Mouse (Mus musculus) olfactory bulb, adult 2 months (tissue): ENCODE measurements around the gene Shroom4. TPM values are rescaled to one million over a fixed set of nuclear protein-coding genes. Genes with fewer than 3 reads are reported as not detected.

Experiments
- H3K27ac ChIP-seq: fragments of 200-500 bp; 2 replicates; pipeline ENCODE4 v1.5.1; 2012; ENCODE audit warnings: low read depth, low read length; ENCODE audit not compliant: insufficient read depth
- H3K4me1 ChIP-seq: fragments of 200-500 bp; 2 replicates; pipeline ENCODE4 v1.6.1; 2012; ENCODE audit warnings: low read length; ENCODE audit not compliant: control insufficient read depth, insufficient read depth
- H3K4me3 ChIP-seq: fragments of 200-500 bp; 2 replicates; pipeline ENCODE4 v1.5.1; 2012; ENCODE audit warnings: mild to moderate bottlenecking, low read depth, low read length, moderate library complexity; ENCODE audit not compliant: insufficient read depth
- CTCF ChIP-seq: fragments of 200-500 bp; IDR thresholded peaks from 2 replicates; pipeline ENCODE4 v1.5.1; 2012; ENCODE audit warnings: low read depth, mild to moderate bottlenecking, low read length, moderate library complexity; ENCODE audit not compliant: insufficient read depth
- POLR2A ChIP-seq: fragments of 200-500 bp; IDR thresholded peaks from 2 replicates; pipeline ENCODE4 v1.6.1; 2012; ENCODE audit warnings: mild to moderate bottlenecking, low read depth, low read length, moderate library complexity; ENCODE audit not compliant: insufficient read depth
- WGBS: fragments of 180-500 bp; shearing (Covaris S2); methylation state at CpG from one replicate; pipeline ENCODE4 v1.1.7; 2018; 5-methylcytosine and 5-hydroxymethylcytosine counted together
- polyA plus RNA-seq: library from polyadenylated mRNA; stranded (reverse); fragments of >200 nt; gene quantifications from 2 replicates; pipeline ENCODE4 v1.2.4, GENCODE M21; 2012; ENCODE audit warnings: low replicate concordance; ENCODE audit not compliant: missing spikeins, insufficient read depth, insufficient read length

The Shroom4 gene
- polyA plus RNA-seq: not detected in 2 replicates

DNA sequence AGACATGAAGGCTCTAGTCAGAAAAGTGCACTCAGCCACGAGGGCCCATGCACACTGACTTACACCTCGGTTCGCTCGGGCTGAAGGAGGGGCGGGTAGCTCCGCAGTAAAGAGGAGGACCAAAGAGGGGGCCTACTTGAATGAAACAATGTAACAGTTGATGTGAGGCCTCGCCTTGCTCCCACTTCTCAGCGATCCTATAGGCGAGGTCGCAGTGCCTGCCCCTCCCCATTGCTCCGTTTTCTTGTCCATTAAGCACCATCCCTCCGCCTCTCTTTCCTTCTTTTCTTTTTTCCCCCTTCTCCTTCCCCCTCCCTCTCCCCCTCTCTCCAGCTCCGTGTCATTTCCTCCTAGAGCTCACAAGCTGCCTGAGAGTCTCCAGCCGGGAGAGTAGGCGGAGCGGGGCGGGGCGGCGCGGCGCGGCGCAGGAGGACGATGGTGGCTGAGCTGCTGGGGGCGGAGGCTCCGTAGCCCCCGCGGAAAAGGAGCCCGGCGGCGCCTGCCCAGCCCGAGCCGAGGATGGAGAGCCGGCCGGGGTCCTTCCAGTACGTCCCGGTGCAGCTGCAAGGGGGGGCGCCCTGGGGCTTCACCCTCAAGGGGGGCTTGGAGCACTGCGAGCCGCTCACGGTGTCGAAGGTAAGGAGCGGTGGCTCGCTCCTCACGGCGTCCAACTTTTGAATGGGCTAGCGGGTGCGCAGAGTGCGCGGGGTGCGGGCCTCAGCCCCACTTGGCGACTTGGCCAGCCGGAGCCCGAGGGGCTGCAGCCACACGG is at the start of gene Shroom4:
TSS of gene Shroom4 (plus strand) at position 229 of the 772 bp plus-strand sequence.
- H3K4me1 ChIP-seq: 0 out of 2 replicates have a peak, but pooled peaks cover 2% of the 10 kb centered on the region
- WGBS: 14% methylated on average over 50 of the region's 55 CpGs
- H3K27ac ChIP-seq: no peak within 1 kb of the TSS; the same call in 1 of the 2 replicates
- peak within 1 kb of the TSS; percentile 53 for H3K4me3 ChIP-seq
- TF ChIP-seq POLR2A: no peak
- TF ChIP-seq CTCF: no peak

DNA sequence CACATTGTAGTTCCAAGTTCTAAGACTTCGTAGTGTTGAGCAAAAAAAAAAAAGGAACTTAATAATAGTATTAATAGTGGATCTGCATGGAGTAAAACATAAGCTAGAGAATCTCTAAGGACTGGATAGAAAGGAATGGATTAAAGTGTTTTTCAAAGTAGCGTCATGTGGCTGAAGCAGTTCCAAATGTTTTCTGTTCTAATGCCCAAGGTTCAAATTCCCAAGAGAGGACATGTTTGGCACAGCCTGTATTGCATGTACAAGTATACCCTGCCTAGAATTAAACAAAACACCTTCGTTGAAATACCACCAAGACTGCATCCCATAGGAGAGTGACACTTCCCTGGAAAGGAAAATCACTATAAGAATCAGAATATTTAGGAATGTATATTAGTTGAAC is 42.8 kb upstream of the Shroom4 start:
- H3K4me3 ChIP-seq: no peak overlapping the region
- 78% methylated on average over 3 of the region's 3 CpGs for WGBS

DNA sequence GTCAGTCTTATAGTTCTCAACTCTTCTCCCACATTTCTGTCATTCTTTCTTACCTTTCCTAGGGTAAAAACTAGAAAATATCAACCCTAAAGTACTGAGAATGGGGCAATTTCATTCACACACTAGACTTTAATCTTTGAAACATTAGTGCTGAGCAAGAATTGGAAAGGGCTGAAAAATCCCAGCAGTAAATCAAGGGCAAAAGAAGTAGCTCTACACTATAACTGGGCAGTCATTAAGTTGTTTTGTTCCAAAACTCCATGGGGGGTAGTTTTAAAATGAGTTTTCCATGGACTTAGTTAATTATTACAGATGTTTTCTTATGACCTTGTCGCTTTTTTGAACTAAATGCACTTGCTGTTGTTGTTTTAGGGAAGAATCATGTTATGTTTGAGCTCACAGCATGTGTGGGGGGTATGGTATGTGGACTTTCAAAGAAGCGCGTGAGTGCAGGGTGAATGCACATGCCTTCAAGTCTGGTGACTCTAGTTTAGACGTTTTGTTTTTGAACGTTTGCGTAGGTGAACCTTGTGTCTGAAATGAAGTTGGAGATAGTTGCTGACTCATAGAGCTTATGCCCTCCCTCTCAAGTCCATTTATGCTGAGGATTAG is 42.0 kb upstream of the Shroom4 start:
- TF ChIP-seq POLR2A (no peak), CTCF (no peak)
- Histone ChIP-seq H3K27ac (no peak overlapping the region), H3K4me3 (no peak overlapping the region), H3K4me1 (no peaks in the 10 kb centered on the region)
- 53% methylated on average over 6 of the region's 6 CpGs for WGBS

More for the DNA sequence above, 42.8 kb upstream of the Shroom4 start:
- H3K4me1 ChIP-seq: no peaks in the 10 kb centered on the region
- H3K27ac ChIP-seq: no peak overlapping the region
- no peak for TF ChIP-seq POLR2A
- TF ChIP-seq CTCF: no peak

DNA sequence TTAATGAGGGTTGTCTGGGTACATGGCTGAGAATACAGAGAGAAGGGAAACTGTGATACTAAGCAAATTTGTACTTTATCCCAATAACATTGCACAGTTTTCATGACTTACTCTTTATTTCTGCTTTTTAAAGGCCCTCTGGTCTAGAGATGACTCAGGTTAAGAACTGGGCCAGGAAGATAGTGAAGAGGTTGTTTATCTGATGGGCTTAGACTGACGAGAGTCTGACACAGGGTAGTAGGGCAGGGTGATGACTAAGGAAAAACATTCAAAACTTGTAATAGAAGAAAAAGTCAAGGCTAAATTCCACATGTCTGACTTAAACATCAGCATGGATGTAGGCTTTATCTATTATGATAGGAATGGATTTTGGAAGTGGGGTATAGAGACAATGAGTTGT is 30.8 kb upstream of the Shroom4 start:
- 91% methylated on average over 1 of the region's 1 CpGs for WGBS
- Histone ChIP-seq H3K27ac (no peak overlapping the region), H3K4me3 (no peak overlapping the region), H3K4me1 (no peaks in the 10 kb centered on the region)
- TF ChIP-seq CTCF (no peak), POLR2A (no peak)

DNA sequence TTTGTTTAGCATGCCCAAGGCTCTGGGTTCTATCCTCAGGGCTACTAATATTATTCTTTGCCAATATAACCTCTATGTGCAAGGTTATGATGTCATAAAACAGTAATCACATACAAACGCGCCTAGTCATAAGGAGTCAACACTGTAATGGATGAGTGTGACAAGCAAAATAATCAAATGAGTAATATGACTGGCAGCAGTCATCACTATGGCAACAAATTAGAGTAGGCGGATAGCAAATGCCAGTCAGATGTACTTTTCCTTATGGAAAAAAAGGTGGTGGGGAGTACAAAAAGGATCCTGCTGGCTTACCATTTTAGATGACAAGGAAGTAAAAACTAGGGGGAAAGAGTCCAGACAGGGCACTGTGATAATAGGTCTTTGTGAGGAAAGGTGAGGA is 28.9 kb upstream of the Shroom4 start:
- Histone ChIP-seq H3K4me3 (no peak overlapping the region), H3K27ac (no peak overlapping the region), H3K4me1 (no peaks in the 10 kb centered on the region)
- 98% methylated on average over 3 of the region's 3 CpGs for WGBS
- TF ChIP-seq POLR2A (no peak), CTCF (no peak)

DNA sequence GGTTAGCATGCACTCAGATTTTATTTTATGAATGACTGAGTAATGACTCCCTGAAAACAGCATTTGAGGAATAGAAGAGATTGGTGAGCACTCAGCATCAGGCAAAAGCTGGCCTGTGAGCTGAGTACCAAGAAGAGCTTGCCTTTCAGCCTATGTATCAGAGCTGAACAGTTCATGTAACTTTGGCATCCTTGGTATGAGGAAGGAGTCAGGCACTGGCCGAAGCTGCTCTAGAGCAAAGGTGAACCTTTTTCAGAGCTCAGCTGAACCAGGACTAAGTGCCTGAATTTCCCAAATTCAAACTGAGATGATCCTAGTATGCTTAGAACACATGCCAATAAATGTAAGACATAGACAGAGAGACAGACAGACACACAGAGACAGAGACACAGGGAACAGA is 5.8 kb upstream of the Shroom4 start:
- no peaks in the 10 kb centered on the region for H3K4me1 ChIP-seq
- no peak overlapping the region for H3K4me3 ChIP-seq
- H3K27ac ChIP-seq: no peak overlapping the region
- 86% methylated on average over 1 of the region's 1 CpGs for WGBS
- no peak for TF ChIP-seq CTCF
- no peak for TF ChIP-seq POLR2A

DNA sequence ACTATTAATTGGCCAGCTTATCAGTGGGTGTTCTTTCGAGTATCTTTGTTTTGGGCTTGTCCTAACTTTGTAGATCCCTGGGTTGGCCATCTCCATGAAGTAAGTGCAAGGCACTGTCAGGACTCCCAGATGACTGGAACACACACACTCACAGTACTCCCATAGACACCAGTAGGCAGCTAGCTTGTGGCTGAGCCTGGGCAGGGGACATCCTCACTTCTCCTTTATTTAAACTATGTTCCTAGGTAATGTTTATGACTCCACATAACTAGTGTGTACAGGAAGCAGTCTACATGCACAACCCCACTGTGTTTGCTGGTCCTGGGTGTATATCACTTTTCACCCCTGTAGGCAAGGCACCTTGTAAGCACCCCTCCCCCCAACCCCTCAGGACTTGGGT is 461 bp upstream of the Shroom4 start:
- peak overlapping the region; percentile 53 for H3K4me3 ChIP-seq
- 50% methylated on average over 1 of the region's 1 CpGs for WGBS
- H3K27ac ChIP-seq: no peak overlapping the region
- H3K4me1 ChIP-seq: 0 out of 2 replicates have a peak, but pooled peaks cover 2% of the 10 kb centered on the region
- no peak for TF ChIP-seq POLR2A
- no peak for TF ChIP-seq CTCF

DNA sequence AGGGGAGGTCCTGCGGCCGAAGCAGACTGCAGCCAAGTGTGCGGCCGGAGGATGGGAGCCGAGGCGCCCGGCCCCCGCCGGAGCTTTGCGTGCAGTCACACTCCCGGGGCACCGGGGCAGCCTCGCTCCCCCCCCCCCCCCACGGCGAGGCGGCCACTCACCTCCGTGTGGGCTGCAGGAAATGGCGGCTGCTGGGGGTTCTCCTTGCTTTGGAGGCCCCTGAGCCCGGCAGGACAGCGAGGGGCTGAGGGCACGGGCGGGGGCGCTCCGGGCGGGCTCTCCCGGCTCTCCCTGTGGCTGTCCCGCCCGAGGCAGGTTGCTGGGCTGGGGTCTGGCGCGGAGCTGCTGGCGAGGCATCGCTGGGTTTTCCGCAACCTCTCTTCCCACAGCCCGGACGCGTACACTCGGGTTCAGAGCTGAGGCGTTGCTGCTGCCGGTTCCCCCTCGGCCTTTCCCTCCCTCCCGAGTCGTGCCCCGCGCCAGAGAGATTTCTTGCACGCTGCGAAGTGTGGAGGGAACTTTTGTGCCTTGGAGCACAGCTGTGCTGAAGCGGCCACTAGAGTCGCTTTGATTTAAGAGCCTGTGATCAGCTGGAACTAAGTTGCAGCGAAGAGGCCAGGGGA is 855 bp downstream of the Shroom4 start:
- no peak for TF ChIP-seq POLR2A
- TF ChIP-seq CTCF: no peak
- Histone ChIP-seq H3K4me1 (0 out of 2 replicates have a peak, but pooled peaks cover 2% of the 10 kb centered on the region), H3K27ac (no peak overlapping the region; the same call in 1 of the 2 replicates), H3K4me3 (peak overlapping the region; percentile 53)
- whole genome bisulfite sequencing: 11% methylated on average over 42 of the region's 49 CpGs

DNA sequence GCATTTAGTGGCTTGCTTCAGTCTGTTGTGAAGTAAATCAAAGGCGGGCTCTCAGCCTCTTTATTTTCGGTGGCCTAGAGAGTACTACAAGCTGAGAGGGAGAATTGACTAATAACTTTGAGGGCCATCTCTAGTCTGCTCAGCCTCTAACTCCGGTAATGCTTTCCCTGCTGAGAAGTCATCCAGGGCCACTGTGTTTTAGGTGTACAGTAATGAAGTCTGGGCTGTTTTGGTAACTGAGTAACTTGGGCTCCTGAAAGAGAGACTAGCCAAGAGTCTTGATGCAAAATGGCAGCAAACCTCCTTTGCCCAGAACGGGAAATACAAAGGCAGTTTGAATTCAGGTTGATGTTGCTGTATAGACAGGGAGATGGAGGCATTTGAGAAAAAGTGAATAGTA is 3.3 kb downstream of the Shroom4 start:
- 86% methylated on average over 4 of the region's 4 CpGs for WGBS
- no peak overlapping the region for H3K4me3 ChIP-seq
- no peak overlapping the region for H3K27ac ChIP-seq
- TF ChIP-seq CTCF: no peak
- TF ChIP-seq POLR2A: no peak
- 0 out of 2 replicates have a peak, but pooled peaks cover 2% of the 10 kb centered on the region for H3K4me1 ChIP-seq
